Mouse (Mus musculus) C2C12 (cell line): ENCODE results near the gene Gkap1. TPM values are rescaled to one million over a fixed set of nuclear protein-coding genes. Genes with fewer than 3 reads are reported as not detected.

Experiments used
- H3K27me3 ChIP-seq: one replicate; pipeline ENCODE4 v1.6.1; 2011; ENCODE audit not compliant: control insufficient read depth, insufficient read depth, insufficient read length
- H3K36me3 ChIP-seq: one replicate; pipeline ENCODE4 v1.6.1; 2011; ENCODE audit not compliant: control insufficient read depth, insufficient read depth
- H3K4me3 ChIP-seq: one replicate; pipeline ENCODE4 v1.5.1; 2011; ENCODE audit warnings: mild to moderate bottlenecking, control low read depth; ENCODE audit not compliant: poor library complexity, insufficient read depth, severe bottlenecking
- H3K79me2 ChIP-seq: one replicate; pipeline ENCODE4 v1.6.1; 2011; ENCODE audit not compliant: control insufficient read depth, insufficient read depth
- H3K79me3 ChIP-seq: one replicate; pipeline ENCODE4 v1.6.1; 2011; ENCODE audit warnings: low read depth, control low read depth
- H3ac ChIP-seq: one replicate; pipeline ENCODE3; 2011; ENCODE audit warnings: low read depth; ENCODE audit not compliant: control insufficient read depth, insufficient read length
- CEBPB ChIP-seq: IDR thresholded peaks from one replicate; pipeline ENCODE4 v1.6.1; 2011; ENCODE audit warnings: low read depth, mild to moderate bottlenecking, control low read depth, moderate library complexity
- CTCF ChIP-seq: IDR thresholded peaks from one replicate; pipeline ENCODE4 v1.5.1; 2011; ENCODE audit not compliant: control insufficient read depth, insufficient read depth, insufficient read length
- FOSL1 ChIP-seq: IDR thresholded peaks from one replicate; pipeline ENCODE4 v1.8.0; 2011; ENCODE audit warnings: mild to moderate bottlenecking, low read length; ENCODE audit not compliant: poor library complexity, insufficient read depth, severe bottlenecking
- MAX ChIP-seq: IDR thresholded peaks from one replicate; pipeline ENCODE4 v1.6.1; 2011; ENCODE audit warnings: mild to moderate bottlenecking, control low read depth
- MYOD1 ChIP-seq: IDR thresholded peaks from one replicate; pipeline ENCODE4 v1.6.1; 2011; ENCODE audit warnings: low read depth; ENCODE audit not compliant: control insufficient read depth, insufficient read length
- MYOG ChIP-seq: IDR thresholded peaks from one replicate; pipeline ENCODE4 v1.6.1; 2011; ENCODE audit not compliant: control insufficient read depth, insufficient read length; ENCODE audit errors: extremely low read depth
- USF1 ChIP-seq: IDR thresholded peaks from one replicate; pipeline ENCODE4 v1.6.1; 2011; ENCODE audit warnings: low read depth, mild to moderate bottlenecking, control low read depth, moderate library complexity
- polyA plus RNA-seq: library from polyadenylated mRNA; unstranded; fragments of >200 nt; fragmentation: generic; extraction: Trizol; gene quantifications from one replicate; pipeline ENCODE4 v1.2.1, GENCODE M21; 2012; ENCODE audit warnings: missing spikeins

Gkap1 gene
- polyA plus RNA-seq, 1 experiment: 12.2 TPM

GRCm38 (mm10) chr13:58307453-58307852, 32.0 kb upstream of the Gkap1 start:
- no peaks in the 10 kb centered on the region for H3K36me3 ChIP-seq
- H3K79me2 ChIP-seq: no peaks in the 10 kb centered on the region
- TF ChIP-seq USF1 (no peak), MAX (no peak), FOSL1 (no peak), MYOD1 (no peak), CEBPB (no peak), MYOG (no peak), CTCF (no peak)
- no peak overlapping the region for H3K4me3 ChIP-seq
- H3K27me3 ChIP-seq: peaks cover 12% of the 10 kb centered on the region
- no peaks in the 10 kb centered on the region for H3K79me3 ChIP-seq
- no peak overlapping the region for H3ac ChIP-seq

DNA sequence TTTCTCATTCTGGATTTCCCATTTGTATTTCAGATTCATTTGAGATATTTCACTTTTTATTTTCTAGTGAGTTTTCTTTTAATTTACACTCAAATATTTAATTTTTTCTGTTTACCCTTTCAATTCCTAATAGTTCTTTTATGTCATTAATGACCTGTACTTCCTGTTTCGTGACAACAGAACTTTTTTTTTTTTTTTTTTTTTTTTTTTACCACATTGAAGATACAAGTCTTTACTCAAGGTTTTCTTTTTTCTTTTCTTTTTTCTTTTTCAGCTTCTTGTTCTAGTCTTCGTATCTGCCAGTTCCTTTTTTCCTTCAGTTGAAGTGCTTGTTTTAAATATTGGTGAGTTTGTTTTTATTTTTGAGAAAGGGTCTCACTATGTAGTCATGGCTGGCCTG, 29.7 kb upstream of the Gkap1 start:
- Histone ChIP-seq H3K79me3 (no peaks in the 10 kb centered on the region), H3K27me3 (peaks cover 15% of the 10 kb centered on the region), H3K4me3 (no peak overlapping the region), H3ac (no peak overlapping the region), H3K79me2 (no peaks in the 10 kb centered on the region), H3K36me3 (no peaks in the 10 kb centered on the region)
- no peak for TF ChIP-seq FOSL1
- no peak for TF ChIP-seq CEBPB
- no peak for TF ChIP-seq MAX
- no peak for TF ChIP-seq USF1
- no peak for TF ChIP-seq MYOD1
- no peak for TF ChIP-seq CTCF
- TF ChIP-seq MYOG: no peak

DNA sequence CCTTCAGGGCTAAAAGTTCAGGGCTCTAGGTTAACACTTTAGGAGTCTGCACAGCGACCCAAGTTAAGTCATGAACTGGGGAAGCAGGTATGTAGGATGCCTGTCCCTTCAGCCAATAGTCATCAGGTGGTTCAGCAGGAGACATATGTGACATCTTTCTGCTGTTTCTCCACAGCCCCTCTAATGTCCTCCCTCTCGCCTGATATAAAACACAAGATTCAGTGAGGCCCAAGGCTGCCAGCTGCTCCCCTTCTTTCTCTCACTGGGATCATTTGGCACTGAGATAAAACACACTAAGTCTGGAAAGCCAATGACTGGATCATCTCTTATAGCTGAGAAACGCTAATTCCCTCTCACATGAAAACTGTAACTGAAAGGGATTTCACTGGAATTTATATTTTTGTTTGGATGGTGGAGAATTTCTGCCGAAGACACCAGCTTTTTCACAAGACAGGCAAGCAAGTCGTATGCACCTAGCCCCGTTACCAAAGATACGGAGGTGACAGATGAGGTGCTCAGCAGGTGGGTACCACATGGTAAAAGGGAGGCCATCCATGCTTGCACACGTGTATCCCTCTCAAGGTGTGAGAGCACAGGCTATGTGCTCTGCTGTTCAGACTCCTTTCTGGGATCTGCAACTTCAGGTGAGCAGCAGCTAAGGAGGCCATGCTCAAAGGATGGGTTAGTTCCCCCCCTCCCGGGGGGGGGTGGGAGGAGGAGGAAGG, 27.1 kb upstream of the Gkap1 start:
- peaks cover 15% of the 10 kb centered on the region for H3K27me3 ChIP-seq
- TF ChIP-seq CEBPB: no peak
- TF ChIP-seq CTCF: no peak
- no peak for TF ChIP-seq FOSL1
- H3K36me3 ChIP-seq: no peaks in the 10 kb centered on the region
- no peaks in the 10 kb centered on the region for H3K79me2 ChIP-seq
- H3ac ChIP-seq: no peak overlapping the region
- no peak overlapping the region for H3K4me3 ChIP-seq
- H3K79me3 ChIP-seq: no peaks in the 10 kb centered on the region

GRCm38 (mm10) chr13:58301961-58302360, 26.5 kb upstream of the Gkap1 start:
- Histone ChIP-seq H3K36me3 (no peaks in the 10 kb centered on the region), H3K79me2 (no peaks in the 10 kb centered on the region), H3K4me3 (no peak overlapping the region), H3ac (no peak overlapping the region), H3K27me3 (peaks cover 15% of the 10 kb centered on the region), H3K79me3 (no peaks in the 10 kb centered on the region)
- TF ChIP-seq CTCF (no peak), FOSL1 (no peak), MAX (no peak), MYOD1 (no peak), MYOG (no peak), CEBPB (no peak), USF1 (no peak)

- no peaks in the 10 kb centered on the region for H3K36me3 ChIP-seq
- H3K79me3 ChIP-seq: no peaks in the 10 kb centered on the region
- H3K4me3 ChIP-seq: no peak overlapping the region
- no peaks in the 10 kb centered on the region for H3K79me2 ChIP-seq
- no peak overlapping the region for H3ac ChIP-seq
- TF ChIP-seq CEBPB: no peak
- TF ChIP-seq MYOD1: no peak
- no peak for TF ChIP-seq FOSL1
- no peak for TF ChIP-seq MYOG
- no peak for TF ChIP-seq MAX
- TF ChIP-seq CTCF: no peak
- no peak for TF ChIP-seq USF1
- peaks cover 11% of the 10 kb centered on the region for H3K27me3 ChIP-seq
These were observed 23.3 kb upstream of the Gkap1 start for GRCm38 (mm10) chr13:58298756-58299155.

GRCm38 (mm10) chr13:58295582-58295981, 20.1 kb upstream of the Gkap1 start:
- no peaks in the 10 kb centered on the region for H3K79me3 ChIP-seq
- H3K36me3 ChIP-seq: no peaks in the 10 kb centered on the region
- H3ac ChIP-seq: no peak overlapping the region
- no peaks in the 10 kb centered on the region for H3K27me3 ChIP-seq
- no peaks in the 10 kb centered on the region for H3K79me2 ChIP-seq
- TF ChIP-seq CTCF (no peak), FOSL1 (no peak), MYOD1 (no peak), USF1 (no peak), MYOG (no peak), MAX (no peak), CEBPB (no peak)
- no peak overlapping the region for H3K4me3 ChIP-seq
